Mouse (Mus musculus) CH12.LX (cell line): ENCODE measurements around the gene Tub.

ENCODE experiments used
- BHLHE40 ChIP-seq: IDR thresholded peaks from 2 replicates; pipeline ENCODE4 v1.6.1; 2011; ENCODE audit warnings: mild to moderate bottlenecking, low read depth, low read length, improper control_type of control experiment
- CTCF ChIP-seq, 2 experiments: IDR thresholded peaks in 1 of 2; conservative IDR thresholded peaks in 1 of 2; 2 replicates each; pipeline ENCODE4 v1.5.1; 2011 to 2012; ENCODE audit warnings: low read depth in 2 of 2, low read length in 2 of 2, improper control_type of control experiment in 1 of 2, inconsistent platforms in 1 of 2, mild to moderate bottlenecking in 1 of 2, moderate library complexity in 1 of 2
- ELF1 ChIP-seq: IDR thresholded peaks from 2 replicates; pipeline ENCODE4 v1.6.1; 2014; ENCODE audit warnings: low read depth, mild to moderate bottlenecking, inconsistent platforms, low read length, improper control_type of control experiment
- EP300 ChIP-seq: IDR thresholded peaks from 2 replicates; pipeline ENCODE4 v1.6.1; 2011; ENCODE audit warnings: low read length, improper control_type of control experiment
- GABPA ChIP-seq: IDR thresholded peaks from 2 replicates; pipeline ENCODE4 v1.6.1; 2012; ENCODE audit warnings: low read depth, low read length, improper control_type of control experiment, inconsistent platforms; ENCODE audit not compliant: insufficient replicate concordance
- MAFK ChIP-seq: IDR thresholded peaks from 2 replicates; pipeline ENCODE4 v1.6.1; 2011; ENCODE audit warnings: low read length, improper control_type of control experiment; ENCODE audit not compliant: insufficient replicate concordance
- MYC ChIP-seq: IDR thresholded peaks from 2 replicates; pipeline ENCODE4 v1.6.1; 2011; ENCODE audit warnings: low read depth, mild to moderate bottlenecking, improper control_type of control experiment, low read length
- NELFE ChIP-seq: IDR thresholded peaks from 2 replicates; pipeline ENCODE4 v1.6.1; 2011; ENCODE audit warnings: low read depth, low read length, improper control_type of control experiment
- POLR2A ChIP-seq: IDR thresholded peaks from 2 replicates; pipeline ENCODE4 v1.6.1; 2011; ENCODE audit warnings: low read depth, mild to moderate bottlenecking, improper control_type of control experiment, low read length
- TCF12 ChIP-seq: IDR thresholded peaks from 2 replicates; pipeline ENCODE4 v1.6.1; 2014; ENCODE audit warnings: low read depth, mild to moderate bottlenecking, inconsistent platforms, low read length, improper control_type of control experiment
- ZC3H11A ChIP-seq: IDR thresholded peaks from 2 replicates; pipeline ENCODE4 v1.6.1; 2012; ENCODE audit warnings: low read depth, mild to moderate bottlenecking, inconsistent platforms, low read length, improper control_type of control experiment
- ZNF384 ChIP-seq: IDR thresholded peaks from 2 replicates; pipeline ENCODE4 v1.6.1; 2012; ENCODE audit warnings: low read depth, low read length, improper control_type of control experiment, inconsistent platforms

DNA sequence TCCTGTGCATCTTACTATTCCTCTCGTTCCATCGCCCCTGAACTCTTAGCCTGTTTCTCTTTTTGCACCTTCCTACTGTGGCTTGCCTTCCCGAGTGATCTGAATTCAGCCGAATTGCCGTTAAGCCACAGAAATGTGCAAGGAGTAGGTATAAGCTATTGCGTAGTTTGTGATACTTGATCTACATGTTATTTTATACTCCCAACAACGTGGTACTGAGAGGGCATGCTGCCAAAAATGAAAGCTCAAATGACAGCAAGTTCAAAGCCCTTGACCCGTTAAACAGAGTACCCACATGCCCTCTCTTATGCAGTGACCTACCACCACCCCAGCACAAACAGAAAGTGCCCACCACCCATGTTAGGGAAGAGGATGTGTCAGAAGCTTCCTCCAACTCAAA lies 15.3 kb upstream of the Tub start:
- TF ChIP-seq POLR2A, result no peak
- no peak for TF ChIP-seq ZNF384
- no peak for TF ChIP-seq TCF12
- no peak for TF ChIP-seq NELFE
- TF ChIP-seq CTCF (conservative IDR thresholded peaks at IDR 0.05 in 1 of 2, IDR thresholded peaks at IDR 0.05 in 1 of 2; ENCODE audit: low read depth in 2 of 2, low read length in 2 of 2), result no peak
- TF ChIP-seq BHLHE40, result no peak
- no peak for TF ChIP-seq ELF1
- no peak for TF ChIP-seq MYC
- no peak for TF ChIP-seq EP300
- no peak for TF ChIP-seq GABPA
- TF ChIP-seq ZC3H11A, result no peak
- TF ChIP-seq MAFK, result no peak
